Mouse (Mus musculus): ENCODE data around the gene Hdac1.

DNA sequence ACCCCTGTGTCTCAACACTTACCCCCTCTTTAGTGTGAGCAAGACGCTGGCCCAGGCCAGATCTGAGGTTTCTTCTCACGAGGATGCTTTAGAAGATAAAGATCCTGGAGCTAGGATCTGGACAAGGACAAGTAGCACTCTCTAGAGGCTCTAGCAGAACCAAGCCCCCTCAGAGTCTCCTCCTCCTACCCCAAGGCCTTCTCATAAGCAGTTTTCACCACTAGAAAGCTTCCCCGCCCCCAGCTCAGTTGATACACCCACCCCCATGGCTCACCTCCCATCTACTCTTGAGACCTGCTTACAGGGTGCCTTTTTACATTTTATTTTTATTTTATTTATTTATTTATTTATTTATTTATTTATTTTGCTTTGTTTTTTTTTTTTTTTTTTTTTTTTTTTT lies 32.9 kb downstream of the Hdac1 start:
- TF ChIP-seq CEBPB (IDR thresholded peaks at IDR 0.05; ENCODE audit: low read depth) (no peak), CTCF (IDR thresholded peaks at IDR 0.05; ENCODE audit: control insufficient read depth, insufficient read depth, insufficient read length) (no peak), MAX (IDR thresholded peaks at IDR 0.05) (no peak), USF1 (IDR thresholded peaks at IDR 0.05; ENCODE audit: low read depth) (no peak)
